Mouse (Mus musculus): ENCODE measurements around the gene Btnl2. TPM values are rescaled to one million over a fixed set of nuclear protein-coding genes. Genes with fewer than 3 reads are reported as not detected.

Gene Btnl2
- polyA plus RNA-seq, 1 experiment from 2014 or later = 0.04 TPM

- Histone ChIP-seq H3K9me3 (replicated peaks) (no peaks in the 10 kb centered on the region), H3K27ac (replicated peaks) (no peak overlapping the region), H3K27me3 (ENCODE audit: low read depth, poor library complexity, severe bottlenecking) (no peaks in the 10 kb centered on the region), H3K36me3 (no peaks in the 10 kb centered on the region), H3K4me3 (no peak overlapping the region), H3K4me1 (no peaks in the 10 kb centered on the region)
- WGBS = 58% methylated on average over 2 of the region's 2 CpGs
- no peak for DNase-seq (ENCODE audit: low spot score)
Measured at GRCm38 (mm10) chr17:34317275-34317674, 37.3 kb upstream of the Btnl2 start.

GRCm38 (mm10) chr17:34325436-34325835, 29.2 kb upstream of the Btnl2 start, which contains the start of gene H2-Eb2:
TSS of gene H2-Eb2 (plus strand) at chr17:34325665.
- H3K4me1 ChIP-seq = no peaks in the 10 kb centered on the region
- 57% methylated on average over 4 of the region's 4 CpGs for WGBS
- no peaks in the 10 kb centered on the region for H3K27me3 ChIP-seq (ENCODE audit: low read depth, poor library complexity, severe bottlenecking)
- no peaks in the 10 kb centered on the region for H3K9me3 ChIP-seq (replicated peaks)
- no peak for DNase-seq (ENCODE audit: low spot score)
- no peaks in the 10 kb centered on the region for H3K36me3 ChIP-seq
- no peak within 1 kb of the TSS for H3K4me3 ChIP-seq
- no peak within 1 kb of the TSS for H3K27ac ChIP-seq (replicated peaks)

- Histone ChIP-seq H3K27me3 (ENCODE audit: low read depth, poor library complexity, severe bottlenecking) (no peaks in the 10 kb centered on the region), H3K27ac (replicated peaks) (no peak overlapping the region), H3K9me3 (replicated peaks) (no peaks in the 10 kb centered on the region), H3K36me3 (no peaks in the 10 kb centered on the region), H3K4me1 (no peaks in the 10 kb centered on the region), H3K4me3 (no peak overlapping the region)
- DNase-seq (ENCODE audit: low spot score) = no peak
- 80% methylated on average over 3 of the region's 3 CpGs for WGBS
Measured at GRCm38 (mm10) chr17:34326373-34326772, 28.2 kb upstream of the Btnl2 start.

GRCm38 (mm10) chr17:34329807-34330206, 24.8 kb upstream of the Btnl2 start:
- H3K4me3 ChIP-seq = no peak overlapping the region
- no peaks in the 10 kb centered on the region for H3K4me1 ChIP-seq
- H3K36me3 ChIP-seq = no peaks in the 10 kb centered on the region
- no peaks in the 10 kb centered on the region; the same call in 1 of the 2 replicates for H3K9me3 ChIP-seq (replicated peaks)
- DNase-seq (ENCODE audit: low spot score) = no peak
- H3K27me3 ChIP-seq (ENCODE audit: low read depth, poor library complexity, severe bottlenecking) = no peaks in the 10 kb centered on the region
- 81% methylated on average over 2 of the region's 2 CpGs for WGBS
- H3K27ac ChIP-seq (replicated peaks) = no peak overlapping the region

- H3K4me3 ChIP-seq = no peak overlapping the region
- no peaks in the 10 kb centered on the region; the same call in 1 of the 2 replicates for H3K9me3 ChIP-seq (replicated peaks)
- no peak for DNase-seq (ENCODE audit: low spot score)
- H3K36me3 ChIP-seq = no peaks in the 10 kb centered on the region
- no peaks in the 10 kb centered on the region for H3K4me1 ChIP-seq
- WGBS = 90% methylated on average over 1 of the region's 1 CpGs
- no peaks in the 10 kb centered on the region for H3K27me3 ChIP-seq (ENCODE audit: low read depth, poor library complexity, severe bottlenecking)
- no peak overlapping the region for H3K27ac ChIP-seq (replicated peaks)
Measured at GRCm38 (mm10) chr17:34331200-34331599, 23.4 kb upstream of the Btnl2 start.

GRCm38 (mm10) chr17:34340619-34341402, 13.8 kb upstream of the Btnl2 start:
- Histone ChIP-seq H3K9me3 (replicated peaks) (no peaks in the 10 kb centered on the region), H3K36me3 (no peaks in the 10 kb centered on the region), H3K4me3 (no peak overlapping the region), H3K27ac (replicated peaks) (no peak overlapping the region), H3K4me1 (peaks cover 7% of the 10 kb centered on the region), H3K27me3 (ENCODE audit: low read depth, poor library complexity, severe bottlenecking) (no peaks in the 10 kb centered on the region)
- no peak for DNase-seq (ENCODE audit: low spot score)
- 60% methylated on average over 3 of the region's 3 CpGs for WGBS

- Histone ChIP-seq H3K4me3 (no peak overlapping the region), H3K36me3 (no peaks in the 10 kb centered on the region), H3K27ac (replicated peaks) (no peak overlapping the region), H3K9me3 (replicated peaks) (no peaks in the 10 kb centered on the region), H3K4me1 (peaks cover 7% of the 10 kb centered on the region), H3K27me3 (ENCODE audit: low read depth, poor library complexity, severe bottlenecking) (no peaks in the 10 kb centered on the region)
- WGBS = 91% methylated on average over 4 of the region's 4 CpGs
- DNase-seq (ENCODE audit: low spot score) = no peak
Measured at GRCm38 (mm10) chr17:34344882-34345281, 9.7 kb upstream of the Btnl2 start.

- Histone ChIP-seq H3K27me3 (ENCODE audit: low read depth, poor library complexity, severe bottlenecking) (no peaks in the 10 kb centered on the region), H3K4me3 (no peak overlapping the region), H3K9me3 (replicated peaks) (no peaks in the 10 kb centered on the region), H3K27ac (replicated peaks) (no peak overlapping the region), H3K36me3 (no peaks in the 10 kb centered on the region), H3K4me1 (peaks cover 6% of the 10 kb centered on the region)
- no peak for DNase-seq (ENCODE audit: low spot score)
- 88% methylated on average over 7 of the region's 7 CpGs for WGBS
Measured at GRCm38 (mm10) chr17:34345486-34345885, 9.1 kb upstream of the Btnl2 start.

GRCm38 (mm10) chr17:34346041-34346440, 8.6 kb upstream of the Btnl2 start:
- H3K4me3 ChIP-seq = no peak overlapping the region
- no peak overlapping the region for H3K27ac ChIP-seq (replicated peaks)
- H3K27me3 ChIP-seq (ENCODE audit: low read depth, poor library complexity, severe bottlenecking) = no peaks in the 10 kb centered on the region
- 74% methylated on average over 3 of the region's 3 CpGs for WGBS
- no peak for DNase-seq (ENCODE audit: low spot score)
- H3K4me1 ChIP-seq = peaks cover under 1% of the 10 kb centered on the region; the same call in 1 of the 2 replicates
- no peaks in the 10 kb centered on the region for H3K9me3 ChIP-seq (replicated peaks)
- H3K36me3 ChIP-seq = no peaks in the 10 kb centered on the region

- DNase-seq (ENCODE audit: low spot score) = no peak
- Histone ChIP-seq H3K36me3 (no peaks in the 10 kb centered on the region), H3K9me3 (replicated peaks) (no peaks in the 10 kb centered on the region), H3K4me3 (no peak overlapping the region), H3K4me1 (no peaks in the 10 kb centered on the region), H3K27ac (replicated peaks) (no peak overlapping the region), H3K27me3 (ENCODE audit: low read depth, poor library complexity, severe bottlenecking) (no peaks in the 10 kb centered on the region)
- WGBS = 83% methylated on average over 6 of the region's 6 CpGs
Measured at GRCm38 (mm10) chr17:34347606-34348308, 6.9 kb upstream of the Btnl2 start.

GRCm38 (mm10) chr17:34349429-34349828, 5.2 kb upstream of the Btnl2 start:
- no peak overlapping the region for H3K4me3 ChIP-seq
- 7% methylated on average over 4 of the region's 4 CpGs for WGBS
- H3K4me1 ChIP-seq = no peaks in the 10 kb centered on the region
- peak; percentile 74 for DNase-seq (ENCODE audit: low spot score)
- no peaks in the 10 kb centered on the region for H3K36me3 ChIP-seq
- H3K27ac ChIP-seq (replicated peaks) = no peak overlapping the region
- H3K9me3 ChIP-seq (replicated peaks) = no peaks in the 10 kb centered on the region
- H3K27me3 ChIP-seq (ENCODE audit: low read depth, poor library complexity, severe bottlenecking) = no peaks in the 10 kb centered on the region

- Histone ChIP-seq H3K9me3 (replicated peaks) (no peaks in the 10 kb centered on the region), H3K4me3 (no peak overlapping the region), H3K27ac (replicated peaks) (no peak overlapping the region), H3K36me3 (no peaks in the 10 kb centered on the region), H3K4me1 (no peaks in the 10 kb centered on the region), H3K27me3 (ENCODE audit: low read depth, poor library complexity, severe bottlenecking) (no peaks in the 10 kb centered on the region)
- 91% methylated on average over 1 of the region's 1 CpGs for WGBS
- no peak for DNase-seq (ENCODE audit: low spot score)
Measured at GRCm38 (mm10) chr17:34354940-34355339, 318 bp downstream of the Btnl2 start.

GRCm38 (mm10) chr17:34362954-34363546, 8.4 kb downstream of the Btnl2 start:
- Histone ChIP-seq H3K9me3 (replicated peaks) (no peaks in the 10 kb centered on the region), H3K4me1 (no peaks in the 10 kb centered on the region), H3K4me3 (no peak overlapping the region), H3K27ac (replicated peaks) (no peak overlapping the region), H3K36me3 (no peaks in the 10 kb centered on the region), H3K27me3 (ENCODE audit: low read depth, poor library complexity, severe bottlenecking) (no peaks in the 10 kb centered on the region)
- no peak for DNase-seq (ENCODE audit: low spot score)
- 86% methylated on average over 15 of the region's 15 CpGs for WGBS
